Mouse (Mus musculus) central nervous system, embryonic 11.5 days (tissue): ENCODE results near the gene Gm6614. TPM values are rescaled to one million over a fixed set of nuclear protein-coding genes. Genes with fewer than 3 reads are reported as not detected.

Experiments
- polyA plus RNA-seq: library from polyadenylated mRNA; depleted of rRNA; stranded (reverse); fragments of >200 nt; gene quantifications from 2 replicates; pipeline ENCODE4 v1.2.3, GENCODE M21; 2012; rRNA removed

Gene Gm6614
- polyA plus RNA-seq: 0.05 and 0.09 TPM in 2 replicates

GRCm38 (mm10) chr6:142011364-142011955 is at the start of gene Gm6614:
Gm6614 (minus strand) TSS chr6:142011414.

GRCm38 (mm10) chr6:141946862-141947261 is 64.4 kb downstream of the Gm6614 start, which contains the start of gene Slco1a1:
Slco1a1 (minus strand) TSS chr6:141946962.

Other genes with a start within 250 kb of the Gm6614 start
- gene Gm5724, start 237.6 kb downstream of the Gm6614 start, polyA plus RNA-seq: not detected in 2 replicates
- gene Slco1a4, start 155.2 kb downstream of the Gm6614 start, polyA plus RNA-seq: 0.04 TPM in 1 of 2 replicates, not detected in the other
- gene Slco1a1, start 64.5 kb downstream of the Gm6614 start, polyA plus RNA-seq: not detected in 2 replicates
- gene Slco1a6, start 197.1 kb upstream of the Gm6614 start, polyA plus RNA-seq: 0.01 and 0.02 TPM in 2 replicates